Mouse (Mus musculus): ENCODE data around the gene Pp2d1. TPM values are rescaled to one million over a fixed set of nuclear protein-coding genes. Genes with fewer than 3 reads are reported as not detected.
"Not testable (repeated sequence)": the region's sequence is repeated elsewhere in the genome, so short reads cannot be mapped to it uniquely, and the experiment has no call there.

The Pp2d1 gene
- polyA plus RNA-seq, 1 experiment from 2014 or later, result 0.49 TPM

GRCm38 (mm10) chr17:53573019-53573556, 33.8 kb upstream of the Pp2d1 start:
- no peaks in the 10 kb centered on the region for H3K9me3 ChIP-seq
- no peaks in the 10 kb centered on the region for H3K27me3 ChIP-seq (replicated peaks; ENCODE audit: low read depth, poor library complexity, severe bottlenecking)
- peak; percentile 11 for DNase-seq (ENCODE audit: low spot score)
- 42% methylated on average over 4 of the region's 4 CpGs for WGBS
- no peak overlapping the region for H3K4me3 ChIP-seq
- H3K27ac ChIP-seq (replicated peaks), result no peak overlapping the region
- H3K36me3 ChIP-seq (replicated peaks), result no peaks in the 10 kb centered on the region
- H3K4me1 ChIP-seq, result peaks cover 26% of the 10 kb centered on the region

- peaks cover 33% of the 10 kb centered on the region for H3K4me1 ChIP-seq
- not testable (repeated sequence) for H3K27me3 ChIP-seq (replicated peaks; ENCODE audit: low read depth, poor library complexity, severe bottlenecking); H3K4me3 ChIP-seq; H3K27ac ChIP-seq (replicated peaks); DNase-seq (ENCODE audit: low spot score); H3K9me3 ChIP-seq; H3K36me3 ChIP-seq (replicated peaks)
- 87% methylated on average over 5 of the region's 5 CpGs for WGBS
These were observed 31.7 kb upstream of the Pp2d1 start for GRCm38 (mm10) chr17:53570932-53571331.

- Histone ChIP-seq H3K4me1 (peaks cover 36% of the 10 kb centered on the region), H3K36me3 (replicated peaks) (no peaks in the 10 kb centered on the region), H3K4me3 (no peak overlapping the region), H3K27ac (replicated peaks) (no peak overlapping the region), H3K9me3 (no peaks in the 10 kb centered on the region), H3K27me3 (replicated peaks; ENCODE audit: low read depth, poor library complexity, severe bottlenecking) (no peaks in the 10 kb centered on the region)
- WGBS, result 40% methylated on average over 10 of the region's 10 CpGs
- DNase-seq (ENCODE audit: low spot score), result no peak
These were observed 31.2 kb upstream of the Pp2d1 start for GRCm38 (mm10) chr17:53570361-53570875.

GRCm38 (mm10) chr17:53569829-53570228, 30.6 kb upstream of the Pp2d1 start:
- Histone ChIP-seq H3K27ac (replicated peaks) (no peak overlapping the region), H3K4me1 (peaks cover 36% of the 10 kb centered on the region), H3K36me3 (replicated peaks) (no peaks in the 10 kb centered on the region), H3K27me3 (replicated peaks; ENCODE audit: low read depth, poor library complexity, severe bottlenecking) (no peaks in the 10 kb centered on the region), H3K4me3 (no peak overlapping the region), H3K9me3 (no peaks in the 10 kb centered on the region)
- DNase-seq (ENCODE audit: low spot score), result peak; percentile 20
- WGBS, result 64% methylated on average over 6 of the region's 6 CpGs

GRCm38 (mm10) chr17:53568734-53569386, 29.6 kb upstream of the Pp2d1 start:
- Histone ChIP-seq H3K27ac (replicated peaks) (no peak overlapping the region), H3K27me3 (replicated peaks; ENCODE audit: low read depth, poor library complexity, severe bottlenecking) (no peaks in the 10 kb centered on the region), H3K36me3 (replicated peaks) (no peaks in the 10 kb centered on the region)

GRCm38 (mm10) chr17:53568118-53568517, 28.9 kb upstream of the Pp2d1 start:
- DNase-seq (ENCODE audit: low spot score), result peak; percentile 75
- H3K4me1 ChIP-seq, result peaks cover 32% of the 10 kb centered on the region
- H3K9me3 ChIP-seq, result no peaks in the 10 kb centered on the region
- WGBS, result under 1% methylated on average over 15 of the region's 15 CpGs
- no peaks in the 10 kb centered on the region for H3K36me3 ChIP-seq (replicated peaks)
- no peaks in the 10 kb centered on the region for H3K27me3 ChIP-seq (replicated peaks; ENCODE audit: low read depth, poor library complexity, severe bottlenecking)
- H3K4me3 ChIP-seq, result peak overlapping the region; percentile 93
- peak overlapping the region; percentile 94 for H3K27ac ChIP-seq (replicated peaks)

More at GRCm38 (mm10) chr17:53568734-53569386, 29.6 kb upstream of the Pp2d1 start:
- Histone ChIP-seq H3K4me3 (peak overlapping the region; percentile 93), H3K9me3 (no peaks in the 10 kb centered on the region), H3K4me1 (peaks cover 36% of the 10 kb centered on the region)
- WGBS, result 34% methylated on average over 8 of the region's 8 CpGs
- no peak for DNase-seq (ENCODE audit: low spot score)

- Histone ChIP-seq H3K36me3 (replicated peaks) (no peaks in the 10 kb centered on the region), H3K4me1 (peaks cover 30% of the 10 kb centered on the region), H3K9me3 (no peaks in the 10 kb centered on the region), H3K27ac (replicated peaks) (peak overlapping the region; percentile 94), H3K4me3 (peak overlapping the region; percentile 93), H3K27me3 (replicated peaks; ENCODE audit: low read depth, poor library complexity, severe bottlenecking) (no peaks in the 10 kb centered on the region)
- under 1% methylated on average over 67 of the region's 67 CpGs for WGBS
- DNase-seq (ENCODE audit: low spot score), result peak; percentile 69
These were observed 28.3 kb upstream of the Pp2d1 start for GRCm38 (mm10) chr17:53567346-53568101.

GRCm38 (mm10) chr17:53566919-53567345, 27.7 kb upstream of the Pp2d1 start:
- no peaks in the 10 kb centered on the region for H3K27me3 ChIP-seq (replicated peaks; ENCODE audit: low read depth, poor library complexity, severe bottlenecking)
- peak overlapping the region; percentile 93 for H3K4me3 ChIP-seq
- H3K9me3 ChIP-seq, result no peaks in the 10 kb centered on the region
- H3K36me3 ChIP-seq (replicated peaks), result no peaks in the 10 kb centered on the region
- peak; percentile 75 for DNase-seq (ENCODE audit: low spot score)
- peak overlapping the region; percentile 94 for H3K27ac ChIP-seq (replicated peaks)
- WGBS, result under 1% methylated on average over 46 of the region's 51 CpGs
- H3K4me1 ChIP-seq, result peaks cover 30% of the 10 kb centered on the region

GRCm38 (mm10) chr17:53566161-53566918, 27.1 kb upstream of the Pp2d1 start, which contains the start of gene Kat2b:
Kat2b (plus strand) TSS chr17:53566861.
- DNase-seq (ENCODE audit: low spot score), result peak; percentile 28
- H3K36me3 ChIP-seq (replicated peaks), result no peaks in the 10 kb centered on the region
- 4% methylated on average over 20 of the region's 20 CpGs for WGBS
- peaks cover 30% of the 10 kb centered on the region for H3K4me1 ChIP-seq
- H3K27ac ChIP-seq (replicated peaks), result peak within 1 kb of the TSS; percentile 94
- no peaks in the 10 kb centered on the region for H3K9me3 ChIP-seq
- H3K27me3 ChIP-seq (replicated peaks; ENCODE audit: low read depth, poor library complexity, severe bottlenecking), result no peaks in the 10 kb centered on the region
- H3K4me3 ChIP-seq, result peak within 1 kb of the TSS; percentile 93

- Histone ChIP-seq H3K36me3 (replicated peaks) (no peaks in the 10 kb centered on the region), H3K4me3 (no peak overlapping the region), H3K27ac (replicated peaks) (no peak overlapping the region), H3K27me3 (replicated peaks; ENCODE audit: low read depth, poor library complexity, severe bottlenecking) (no peaks in the 10 kb centered on the region), H3K4me1 (peaks cover 21% of the 10 kb centered on the region), H3K9me3 (no peaks in the 10 kb centered on the region)
- no peak for DNase-seq (ENCODE audit: low spot score)
- WGBS, result 93% methylated on average over 4 of the region's 4 CpGs
These were observed 25.6 kb upstream of the Pp2d1 start for GRCm38 (mm10) chr17:53564837-53565236.

GRCm38 (mm10) chr17:53561458-53562029, 22.3 kb upstream of the Pp2d1 start:
- Histone ChIP-seq H3K27ac (replicated peaks) (no peak overlapping the region), H3K4me3 (no peak overlapping the region), H3K4me1 (peaks cover 8% of the 10 kb centered on the region), H3K27me3 (replicated peaks; ENCODE audit: low read depth, poor library complexity, severe bottlenecking) (no peaks in the 10 kb centered on the region), H3K36me3 (replicated peaks) (no peaks in the 10 kb centered on the region), H3K9me3 (no peaks in the 10 kb centered on the region)
- 79% methylated on average over 4 of the region's 4 CpGs for WGBS
- no peak for DNase-seq (ENCODE audit: low spot score)

- no peaks in the 10 kb centered on the region for H3K4me1 ChIP-seq
- no peak overlapping the region for H3K27ac ChIP-seq (replicated peaks)
- no peak overlapping the region for H3K4me3 ChIP-seq
- 91% methylated on average over 5 of the region's 5 CpGs for WGBS
- H3K9me3 ChIP-seq, result no peaks in the 10 kb centered on the region
- no peaks in the 10 kb centered on the region for H3K27me3 ChIP-seq (replicated peaks; ENCODE audit: low read depth, poor library complexity, severe bottlenecking)
- H3K36me3 ChIP-seq (replicated peaks), result no peaks in the 10 kb centered on the region
- no peak for DNase-seq (ENCODE audit: low spot score)
These were observed 20.4 kb upstream of the Pp2d1 start for GRCm38 (mm10) chr17:53559646-53560045.
